Mouse (Mus musculus) left cerebral cortex, adult 11 months (tissue): ENCODE data around the gene Hdac8.
A peak's percentile ranks its signal among the peaks of the same experiment; 100 is the strongest.

ENCODE experiments used
- DNase-seq: peaks from one replicate; pipeline ENCODE4 v3.0.0; 2022; ENCODE audit warnings: low spot score

Gene Hdac8

DNA sequence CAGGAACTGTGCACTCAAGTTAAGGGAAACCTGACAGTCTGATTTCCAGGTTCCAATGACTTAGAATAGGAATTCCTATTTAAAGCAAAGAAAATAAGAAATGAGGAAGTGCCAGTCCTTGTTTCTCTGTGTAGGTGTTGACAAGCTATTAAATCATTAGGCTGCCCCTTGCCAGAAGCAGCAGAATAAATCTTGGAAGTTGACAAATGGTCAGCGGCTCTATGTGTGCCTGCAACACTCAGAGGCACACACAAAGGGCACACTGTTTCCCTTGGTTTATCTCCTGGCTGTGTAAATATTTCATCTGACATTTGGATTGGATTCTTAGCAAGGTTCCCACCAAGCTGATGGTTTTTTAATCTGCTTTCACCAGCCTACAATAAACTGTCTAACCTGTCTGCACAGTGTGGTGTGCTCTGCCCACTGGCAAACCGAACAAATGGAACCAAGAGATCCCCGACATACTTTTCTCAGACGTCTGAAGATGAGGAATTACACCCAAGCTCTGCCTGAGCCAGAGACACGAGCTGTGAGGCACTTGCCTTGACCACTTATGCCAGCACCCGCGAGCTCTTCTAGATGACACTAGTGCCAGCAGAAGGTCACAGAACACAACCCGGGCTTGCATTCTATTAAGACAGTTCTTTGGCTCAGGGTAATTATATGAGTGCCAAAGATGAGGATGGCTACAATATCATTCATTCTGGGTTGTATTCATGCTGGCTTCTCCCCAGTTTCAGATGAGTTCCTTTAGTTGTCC lies 165.6 kb downstream of the Hdac8 start:
- DNase-seq, result no peak

- no peak for DNase-seq
Observed at GRCm38 (mm10) chrX:102319696-102320095, 185.5 kb downstream of the Hdac8 start.

- no peak for DNase-seq
Observed at GRCm38 (mm10) chrX:102319252-102319651, 185.9 kb downstream of the Hdac8 start.

- no peak for DNase-seq
Observed at GRCm38 (mm10) chrX:102318782-102319181, 186.4 kb downstream of the Hdac8 start.

- DNase-seq, result no peak
Observed at GRCm38 (mm10) chrX:102311119-102311518, 194.0 kb downstream of the Hdac8 start.

DNA sequence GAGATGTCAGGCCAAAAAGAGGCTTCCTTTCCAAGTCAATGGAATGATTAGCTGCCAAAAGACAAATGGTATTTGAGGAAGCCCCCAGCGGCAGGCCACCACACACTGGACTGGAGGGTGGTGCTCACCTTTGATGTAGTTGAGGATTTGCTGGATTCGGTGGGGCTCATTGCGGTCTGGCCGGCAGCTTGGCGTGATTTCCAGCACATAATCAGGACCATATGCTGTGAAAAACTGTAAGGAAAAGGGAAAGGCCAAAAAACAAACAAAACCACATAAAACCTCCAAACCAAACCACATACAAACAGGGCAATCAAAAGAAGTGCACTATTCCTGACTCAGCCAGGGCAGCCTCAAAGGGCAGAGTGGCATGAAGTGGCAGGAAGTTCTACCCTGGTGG lies 197.6 kb downstream of the Hdac8 start:
- no peak for DNase-seq

- no peak for DNase-seq
Observed at GRCm38 (mm10) chrX:102305806-102306205, 199.4 kb downstream of the Hdac8 start.

GRCm38 (mm10) chrX:102304914-102305313 lies 200.2 kb downstream of the Hdac8 start:
- no peak for DNase-seq

DNA sequence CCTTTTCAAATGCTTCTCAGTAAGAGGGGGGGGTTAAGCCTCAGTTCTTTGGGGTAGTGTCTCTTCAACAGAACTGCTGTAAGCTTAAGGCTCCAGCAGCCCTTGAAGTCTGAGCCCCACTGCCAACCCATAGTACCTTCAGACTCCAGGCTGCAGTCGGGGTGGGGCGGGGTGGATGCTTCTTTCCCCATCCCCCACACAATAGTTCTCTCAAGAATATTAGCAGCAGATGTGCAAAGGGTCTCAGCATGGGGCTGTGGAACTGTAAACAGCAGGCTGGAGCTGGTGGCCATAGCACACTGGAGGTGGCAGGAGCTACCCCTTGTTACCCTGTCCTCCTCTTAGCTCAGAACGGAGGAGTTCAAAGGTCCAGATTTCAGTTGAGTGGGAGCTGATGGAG lies 202.7 kb downstream of the Hdac8 start:
- DNase-seq, result no peak

DNA sequence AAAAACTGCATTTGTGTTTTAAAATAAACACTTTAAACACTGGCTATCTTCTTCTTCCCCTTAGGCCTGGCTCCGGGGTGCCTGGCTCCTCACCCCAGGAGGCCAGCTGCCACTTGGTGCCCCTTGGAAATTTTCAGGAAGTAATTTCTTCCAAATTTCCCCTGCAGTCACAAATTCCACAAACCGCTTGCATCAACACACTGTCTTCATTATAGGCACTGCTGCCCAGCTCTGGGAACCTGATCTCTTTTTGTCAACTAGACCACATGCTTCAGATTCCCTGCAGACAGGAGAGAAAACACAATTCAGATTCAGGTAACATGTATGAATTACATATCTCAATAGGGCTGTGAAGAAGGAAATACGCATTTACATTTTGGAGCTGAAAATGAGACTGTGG lies 220.3 kb downstream of the Hdac8 start:
- no peak for DNase-seq

GRCm38 (mm10) chrX:102262620-102263345 lies 242.4 kb downstream of the Hdac8 start:
- no peak for DNase-seq

GRCm38 (mm10) chrX:102259772-102260171 lies 245.4 kb downstream of the Hdac8 start:
- DNase-seq, result no peak

DNA sequence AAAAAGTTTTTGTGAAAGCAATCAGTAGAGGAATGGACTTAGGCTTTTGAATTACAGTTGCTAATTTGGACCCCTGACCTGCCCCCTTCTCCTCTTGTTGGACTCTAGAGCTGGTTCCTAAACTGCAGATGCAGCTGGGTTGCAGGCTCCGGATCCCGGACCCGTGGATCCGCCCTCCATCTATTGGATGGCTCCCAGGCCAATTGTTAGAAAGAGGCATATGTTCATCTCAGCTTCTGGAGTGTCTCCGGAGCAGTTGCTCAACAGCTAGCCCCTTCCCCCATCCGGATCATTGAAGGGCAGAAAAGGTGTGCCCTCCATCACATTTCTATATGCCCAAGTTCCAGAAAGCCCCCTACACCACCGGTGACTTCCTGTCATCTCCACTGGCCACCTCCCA lies 251.3 kb downstream of the Hdac8 start:
- DNase-seq, result peak; percentile 10

- peak; percentile 25 for DNase-seq
Observed at GRCm38 (mm10) chrX:102251937-102252860, 253.0 kb downstream of the Hdac8 start, which contains the start of gene Cited1. Cited1 (minus strand) TSS chrX:102252181.

DNA sequence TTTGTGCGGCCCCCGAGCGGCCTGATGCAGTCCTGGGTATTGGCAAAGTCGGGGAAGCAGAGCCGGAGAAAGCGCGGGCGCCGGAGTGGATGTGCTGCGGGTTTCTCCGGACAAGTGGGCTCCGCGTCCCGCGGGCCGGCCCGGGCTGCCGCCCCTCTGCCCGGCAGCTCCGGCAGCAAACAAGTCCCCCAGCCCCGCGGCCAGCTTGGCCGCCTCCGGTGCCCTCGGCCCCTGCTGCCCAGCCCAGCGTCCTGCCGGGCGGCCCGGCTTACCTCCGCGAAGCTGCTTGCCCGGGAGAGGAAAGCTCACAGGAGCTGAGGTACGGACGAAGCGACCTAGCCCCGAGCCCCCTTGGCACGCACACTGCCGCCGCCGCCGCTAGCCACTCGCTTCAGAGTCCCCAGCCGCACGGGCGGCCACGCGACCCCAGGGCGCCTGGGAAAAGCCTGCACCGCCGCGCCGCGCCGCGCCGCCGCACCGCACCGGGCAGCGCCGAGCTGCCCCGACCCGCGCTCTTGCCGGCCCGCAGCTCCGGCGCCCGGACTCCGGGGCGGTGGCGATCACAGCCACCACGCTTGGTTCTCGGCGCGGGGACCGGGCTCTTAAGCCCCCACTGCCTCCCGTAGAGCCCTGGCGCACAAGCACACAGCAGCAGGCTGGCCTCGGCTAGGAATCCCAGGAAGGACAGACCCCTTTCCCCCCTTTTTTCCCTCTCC lies 253.8 kb downstream of the Hdac8 start:
- DNase-seq, result no peak

DNA sequence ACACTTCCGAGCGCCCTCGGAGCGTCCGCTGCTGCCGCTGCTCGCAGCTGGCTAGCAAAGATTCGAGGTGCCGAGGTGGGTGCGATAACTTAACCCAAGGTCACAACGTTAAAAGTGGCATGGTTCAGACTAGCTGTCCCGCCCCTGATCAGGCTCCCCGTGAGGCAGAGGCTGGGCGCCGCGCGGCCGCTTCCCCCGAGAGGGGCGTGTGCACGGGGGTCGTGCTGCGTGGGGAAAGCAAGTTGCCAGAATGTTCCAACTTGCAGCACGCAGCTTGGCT lies 254.3 kb downstream of the Hdac8 start:
- DNase-seq, result no peak

- no peak for DNase-seq
Observed at GRCm38 (mm10) chrX:102250150-102250890, 254.8 kb downstream of the Hdac8 start.

GRCm38 (mm10) chrX:102244334-102244733 lies 260.8 kb downstream of the Hdac8 start:
- DNase-seq, result no peak
